Mouse (Mus musculus): Measurements from ENCODE around the gene Zscan21. TPM values are rescaled to one million over a fixed set of nuclear protein-coding genes. Genes with fewer than 3 reads are reported as not detected.

The Zscan21 gene
- 10 to 100 TPM; 10.5 to 13.2 TPM for total RNA-seq (2021)

DNA sequence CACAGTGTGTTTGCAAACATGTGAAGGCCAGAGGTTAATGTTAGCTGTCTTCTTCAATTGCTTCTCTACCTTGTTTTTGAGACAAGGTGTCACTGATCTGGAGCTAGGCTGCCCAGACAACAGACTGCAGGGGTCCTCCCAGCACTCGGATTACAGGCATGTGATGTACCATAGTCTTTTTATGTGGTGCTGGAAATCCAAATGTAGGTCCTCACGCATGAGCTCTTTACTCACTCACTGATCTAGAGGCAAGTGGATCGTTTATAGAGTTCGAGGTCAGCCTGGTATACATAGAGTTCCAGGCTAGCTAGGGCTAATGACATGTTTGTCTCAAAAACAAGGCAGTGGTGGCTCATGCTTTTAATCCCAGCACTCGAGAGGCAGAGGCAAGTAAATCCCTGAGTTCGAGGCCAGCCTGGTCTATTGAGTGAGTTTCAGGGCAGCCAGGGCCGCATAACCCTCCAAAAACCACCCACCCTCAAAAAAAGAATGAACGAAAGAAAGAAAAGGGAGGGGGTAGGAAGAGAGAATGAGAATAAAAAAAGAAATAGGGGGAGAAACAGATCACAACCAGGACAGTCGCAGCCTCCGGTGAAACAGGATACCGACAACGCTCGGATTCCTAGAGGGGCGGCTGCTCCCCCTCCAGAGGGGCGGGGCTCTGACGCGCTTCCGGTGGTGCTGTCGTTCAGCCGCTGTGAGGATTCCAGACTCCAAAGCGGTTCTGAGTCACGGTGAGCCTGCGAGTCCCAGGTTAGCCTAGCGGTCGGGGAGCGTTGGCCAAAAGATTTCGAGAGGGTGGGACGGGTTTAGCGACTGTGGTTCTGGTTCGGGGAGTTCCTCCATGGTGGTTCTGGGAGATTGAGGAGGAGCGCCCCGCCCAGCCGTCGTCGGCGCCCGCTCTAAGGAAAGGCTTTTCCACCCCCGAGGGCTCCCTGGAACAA lies at the start of gene Zscan21:
Zscan21 (plus strand) TSS at position 649 of the 944 bp plus-strand sequence.
- peak; percentile 85 for DNase-seq (ENCODE audit: low spot score)
- intact Hi-C loops (cut with DNase I), result loop anchor here (2.0 kb wide), 1 partner anchor 38 kb away; the partner anchor contains the start of gene Zfp113

DNA sequence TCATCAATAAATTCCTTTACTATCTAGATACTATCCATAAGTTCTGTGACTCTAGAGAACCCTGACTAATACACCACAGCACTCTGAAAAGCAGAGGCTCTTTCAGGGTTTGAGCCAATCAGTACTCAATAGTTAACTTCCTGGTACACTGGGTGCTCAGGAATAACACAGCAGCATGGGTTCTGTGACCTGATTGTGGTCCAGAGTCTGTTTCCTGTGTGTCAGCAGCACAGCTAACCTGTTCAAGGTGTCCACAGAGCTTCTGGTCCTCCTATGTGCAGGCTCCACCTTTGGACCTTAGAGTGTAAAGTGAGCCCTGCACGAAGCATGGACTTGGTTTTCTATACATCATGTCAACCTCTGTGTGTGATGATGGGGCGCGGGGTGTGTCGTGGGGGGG lies 42.9 kb upstream of the Zscan21 start:
- intact Hi-C loops (cut with DNase I), result no loop called here
- no peak for DNase-seq (ENCODE audit: low spot score)

DNA sequence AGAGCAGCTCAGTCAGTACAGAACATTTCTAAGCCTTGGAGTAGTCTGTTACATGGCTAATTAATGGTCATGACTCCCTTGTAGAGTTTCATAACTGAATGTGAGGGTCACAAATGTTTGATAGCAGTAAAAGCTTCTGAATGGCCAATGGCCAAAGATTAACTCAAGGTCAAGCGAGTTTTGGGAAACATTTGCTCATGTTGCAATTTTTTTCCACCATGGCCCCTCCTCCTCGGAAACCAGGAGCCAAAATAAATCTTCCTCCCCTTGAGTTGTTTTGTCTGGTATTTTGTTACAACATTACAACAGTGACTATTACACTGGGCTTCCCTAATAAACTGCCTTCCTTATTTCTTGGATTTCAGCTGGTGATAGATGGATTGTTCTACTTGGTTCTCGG lies 41.0 kb upstream of the Zscan21 start:
- intact Hi-C loops (cut with DNase I), result no loop called here
- no peak for DNase-seq (ENCODE audit: low spot score)

GRCm38 (mm10) chr5:138076148-138076547 lies 40.6 kb upstream of the Zscan21 start:
- no peak for DNase-seq (ENCODE audit: low spot score)
- intact Hi-C loops (cut with DNase I), result no loop called here

GRCm38 (mm10) chr5:138080456-138080855 lies 36.2 kb upstream of the Zscan21 start:
- intact Hi-C loops (cut with DNase I), result no loop called here
- DNase-seq (ENCODE audit: low spot score), result no peak

GRCm38 (mm10) chr5:138081446-138081845 lies 35.3 kb upstream of the Zscan21 start:
- intact Hi-C loops (cut with DNase I), result no loop called here
- no peak for DNase-seq (ENCODE audit: low spot score)

- intact Hi-C loops (cut with DNase I), result no loop called here
These were observed 33.3 kb upstream of the Zscan21 start for GRCm38 (mm10) chr5:138083318-138083900.

GRCm38 (mm10) chr5:138083936-138084335 lies 32.8 kb upstream of the Zscan21 start:
- intact Hi-C loops (cut with DNase I), result no loop called here
- DNase-seq (ENCODE audit: low spot score), result no peak

More at GRCm38 (mm10) chr5:138083318-138083900, 33.3 kb upstream of the Zscan21 start:
- DNase-seq (ENCODE audit: low spot score), result no peak

DNA sequence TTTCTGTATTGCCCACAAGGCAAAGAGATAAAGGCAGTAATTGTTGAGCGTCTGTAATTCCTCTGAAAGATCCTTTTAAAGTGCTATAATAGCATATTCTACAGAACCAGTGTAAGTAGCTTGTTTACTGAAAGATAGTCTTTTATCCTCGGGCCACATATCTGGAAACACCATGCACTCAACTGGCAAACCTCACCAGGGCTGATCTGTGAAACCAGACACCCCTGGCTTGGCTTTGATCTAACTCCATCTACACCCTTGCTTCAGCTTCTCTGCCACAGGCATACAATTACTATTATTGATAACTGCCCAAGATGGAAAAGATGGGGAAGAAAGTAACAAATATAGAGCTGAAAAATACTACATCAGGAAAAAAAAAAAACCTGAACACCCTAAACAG lies 32.2 kb upstream of the Zscan21 start:
- no peak for DNase-seq (ENCODE audit: low spot score)
- intact Hi-C loops (cut with DNase I), result no loop called here

DNA sequence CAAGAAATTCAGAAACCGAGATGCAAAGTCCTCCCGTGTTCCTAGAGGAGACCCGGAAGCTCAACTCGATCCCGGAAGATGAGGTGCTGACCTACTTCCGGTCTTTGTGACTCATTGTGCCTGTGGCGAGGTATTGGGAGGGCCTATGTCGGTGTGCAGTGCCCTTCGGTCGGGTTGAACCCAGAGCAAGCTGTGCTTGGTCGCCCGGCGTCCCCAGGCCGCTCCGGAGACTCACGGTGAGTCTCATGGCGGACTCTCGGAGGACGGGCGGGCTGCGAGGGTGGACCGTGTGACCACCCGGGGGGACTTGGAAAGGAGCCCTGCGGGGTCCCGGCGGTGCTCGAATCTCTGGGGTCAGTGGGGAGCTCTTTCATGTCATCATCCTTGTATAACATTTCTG lies 31.7 kb upstream of the Zscan21 start, which contains the start of gene Zkscan1:
Zkscan1 (plus strand) TSS at position 89 of the 400 bp plus-strand sequence.
- DNase-seq (ENCODE audit: low spot score), result peak; percentile 61
- intact Hi-C loops (cut with DNase I), result loop anchor here (5.0 kb wide), 1 partner anchor 67 kb away; no protein-coding TSS in a partner anchor

- no peak for DNase-seq (ENCODE audit: low spot score)
- intact Hi-C loops (cut with DNase I), result loop anchor here (5.0 kb wide), 1 partner anchor 67 kb away; no protein-coding TSS in a partner anchor
These were observed 31.2 kb upstream of the Zscan21 start for GRCm38 (mm10) chr5:138085421-138085911.

- no peak for DNase-seq (ENCODE audit: low spot score)
- intact Hi-C loops (cut with DNase I), result loop anchor here (5.0 kb wide), 1 partner anchor 65 kb away; no protein-coding TSS in a partner anchor
These were observed 29.9 kb upstream of the Zscan21 start for GRCm38 (mm10) chr5:138086842-138087241.

DNA sequence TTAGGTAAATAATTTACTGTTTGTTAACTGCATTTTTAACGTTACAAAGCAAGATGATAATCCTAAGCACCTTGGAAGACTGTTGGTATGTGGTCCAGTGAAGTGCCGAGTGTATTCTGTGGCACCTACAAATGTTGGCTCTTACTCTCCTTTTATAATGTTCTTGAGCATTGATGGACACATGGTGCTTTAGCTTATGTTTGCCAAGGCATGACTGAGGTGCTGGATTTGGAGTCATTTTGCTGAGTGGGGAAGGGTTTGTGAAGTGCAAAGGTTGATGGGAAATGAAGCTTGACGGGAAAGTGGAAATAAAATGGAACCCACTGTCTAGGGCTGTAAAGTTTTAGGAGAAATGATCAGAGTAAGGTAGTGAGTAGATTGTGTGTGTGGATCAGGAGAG lies 28.3 kb upstream of the Zscan21 start:
- DNase-seq (ENCODE audit: low spot score), result no peak
- intact Hi-C loops (cut with DNase I), result loop anchor here (2.0 to 5.0 kb wide), 2 partner anchors 26 to 64 kb away; no protein-coding TSS in a partner anchor

DNA sequence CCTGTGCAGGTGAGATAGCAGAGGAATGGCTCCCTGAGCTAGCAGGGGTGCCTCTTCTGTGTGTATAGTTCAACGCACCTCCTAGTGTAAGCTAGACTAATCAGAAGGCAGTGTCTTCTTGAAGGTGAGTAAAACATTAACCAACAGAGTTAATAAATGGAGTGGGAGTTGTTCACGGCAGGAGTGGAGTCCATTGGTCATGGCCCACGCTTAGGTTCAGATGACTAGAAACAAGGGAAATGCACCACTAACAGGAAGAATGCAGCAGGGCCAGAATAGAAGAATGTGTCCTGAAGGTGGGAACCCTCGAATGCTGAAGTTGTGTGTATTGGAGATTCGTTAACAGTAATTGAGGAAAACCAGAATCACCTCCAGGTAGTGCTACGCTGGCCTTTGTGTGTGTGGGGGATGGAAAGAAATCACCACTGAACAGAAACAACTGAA lies 27.6 kb upstream of the Zscan21 start:
- no peak for DNase-seq (ENCODE audit: low spot score)
- intact Hi-C loops (cut with DNase I), result loop anchor here (2.0 to 5.0 kb wide), 2 partner anchors 26 to 63 kb away; no protein-coding TSS in a partner anchor

GRCm38 (mm10) chr5:138090271-138090670 lies 26.4 kb upstream of the Zscan21 start:
- no peak for DNase-seq (ENCODE audit: low spot score)
- intact Hi-C loops (cut with DNase I), result no loop called here

DNA sequence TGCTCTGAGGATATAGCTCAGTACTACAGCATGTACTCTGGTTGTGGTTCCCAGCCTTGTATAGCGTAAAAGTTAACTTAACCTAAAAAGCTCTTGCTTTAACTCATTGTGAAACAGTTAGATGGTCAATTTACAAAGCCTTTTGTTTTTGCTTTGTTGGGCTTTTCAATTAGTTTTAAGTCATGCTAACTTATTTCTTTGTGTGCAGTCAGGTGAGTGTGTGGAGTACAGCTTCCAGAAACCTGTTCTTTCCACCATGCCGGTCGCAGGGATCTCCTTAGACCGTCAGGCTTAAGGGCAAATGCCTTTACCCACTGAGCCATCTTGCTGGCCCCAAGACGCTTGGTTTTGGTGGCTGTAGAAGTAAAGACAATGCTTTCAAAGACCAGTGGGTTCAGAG lies 26.0 kb upstream of the Zscan21 start:
- no peak for DNase-seq (ENCODE audit: low spot score)
- intact Hi-C loops (cut with DNase I), result no loop called here

- no peak for DNase-seq (ENCODE audit: low spot score)
- intact Hi-C loops (cut with DNase I), result no loop called here
These were observed 23.9 kb upstream of the Zscan21 start for GRCm38 (mm10) chr5:138092771-138093170.

DNA sequence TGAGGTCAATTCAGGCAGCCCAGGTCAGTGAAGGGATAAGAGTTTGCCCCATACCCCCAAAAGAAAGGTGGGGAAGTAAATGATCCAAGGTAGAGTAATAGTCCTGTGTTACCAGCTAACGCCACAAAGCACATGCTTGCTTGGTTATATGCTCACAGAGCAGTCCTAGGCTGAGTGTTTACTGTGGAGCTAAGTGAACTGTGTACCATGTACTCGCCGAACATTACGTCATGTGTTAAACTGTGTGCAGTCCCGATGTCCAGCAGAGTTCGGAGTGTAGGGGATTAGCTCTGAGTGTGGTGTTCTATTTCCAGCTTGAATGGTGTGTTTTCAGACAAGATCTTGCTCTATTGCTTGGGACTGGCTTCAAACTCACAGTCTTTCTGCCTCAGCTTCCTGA lies 22.2 kb upstream of the Zscan21 start:
- DNase-seq (ENCODE audit: low spot score), result no peak
- intact Hi-C loops (cut with DNase I), result no loop called here

DNA sequence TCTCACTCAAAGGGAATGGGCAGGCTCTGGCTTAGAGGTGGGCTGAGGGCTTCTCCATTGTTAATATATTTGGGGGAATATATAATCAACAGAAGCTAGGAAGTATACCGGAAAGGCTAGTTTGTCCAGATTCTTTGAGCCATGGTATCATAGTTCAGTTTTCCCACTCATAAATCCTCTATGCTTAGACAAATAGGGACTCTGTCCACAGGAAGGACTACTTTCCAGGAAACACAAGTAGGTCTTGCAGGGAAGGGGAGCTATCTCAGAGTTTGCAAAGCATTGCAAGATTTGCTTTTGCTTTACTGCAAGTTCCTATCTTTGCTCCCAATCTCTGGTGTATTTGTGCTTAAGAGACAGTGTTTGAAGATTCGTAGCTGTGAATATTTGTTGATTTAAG lies 11.7 kb upstream of the Zscan21 start:
- no peak for DNase-seq (ENCODE audit: low spot score)
- intact Hi-C loops (cut with DNase I), result no loop called here

DNA sequence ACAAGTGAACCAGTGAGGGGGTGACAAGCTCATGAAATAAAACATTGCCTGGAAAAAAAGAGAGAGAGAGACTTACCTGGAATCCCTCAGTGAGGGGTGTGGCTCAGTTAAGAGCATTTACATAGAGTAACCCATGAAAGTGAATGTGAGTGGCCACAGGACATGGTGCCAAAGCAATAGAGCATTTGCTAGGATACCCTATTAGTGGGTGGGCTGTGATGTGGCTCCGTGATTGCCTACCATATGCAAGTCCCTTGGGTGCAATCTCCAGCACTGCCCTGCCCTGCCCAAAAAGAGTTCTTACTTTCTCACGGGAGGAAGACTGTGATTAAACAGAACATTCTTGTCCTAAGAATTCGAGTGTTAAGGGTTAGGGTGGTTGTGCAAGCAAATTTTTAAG lies 9.6 kb upstream of the Zscan21 start:
- intact Hi-C loops (cut with DNase I), result no loop called here
- DNase-seq (ENCODE audit: low spot score), result no peak

Data from heart, postnatal 25 days (tissue).